Mouse (Mus musculus) lung, postnatal 0 days (tissue): ENCODE measurements around the gene Tex19.2.

Experiments used
- CTCF ChIP-seq: IDR thresholded peaks from 2 replicates; pipeline ENCODE4 v1.5.1; 2016; ENCODE audit warnings: antibody characterized with exemption, mild to moderate bottlenecking
- EP300 ChIP-seq: IDR thresholded peaks from 2 replicates; pipeline ENCODE4 v1.6.1; 2016; ENCODE audit warnings: antibody characterized with exemption, mild to moderate bottlenecking, control low read depth

GRCm38 (mm10) chr11:121163751-121164150, 45.3 kb upstream of the Tex19.2 start:
- no peak for TF ChIP-seq CTCF
- TF ChIP-seq EP300 = no peak
